Mouse (Mus musculus) neutrophil, adult 83 days (primary cell): Measurements from ENCODE around the gene Cbwd1. TPM values are rescaled to one million over a fixed set of nuclear protein-coding genes. Genes with fewer than 3 reads are reported as not detected.

ENCODE experiments used
- total RNA-seq, 2 experiments: library from RNA; stranded (reverse); gene quantifications; one replicate each; pipeline ENCODE4 v1.2.4; 2023

The Cbwd1 gene
- 1 to 10 TPM; 4.2 to 4.5 TPM for total RNA-seq

GRCm38 (mm10) chr19:24961172-24961962 lies at the start of gene Cbwd1:
Gene Cbwd1, minus strand, starts transcription at chr19:24961610.

GRCm38 (mm10) chr19:24999201-24999886 lies 37.9 kb upstream of the Cbwd1 start, which contains the start of gene Dock8:
Gene Dock8, plus strand, starts transcription at chr19:24999534.

GRCm38 (mm10) chr19:24900581-24901220 lies 60.7 kb downstream of the Cbwd1 start, which contains the start of gene Foxd4:
Gene Foxd4, minus strand, starts transcription at chr19:24901197.

GRCm38 (mm10) chr19:24875129-24875870 lies 86.1 kb downstream of the Cbwd1 start, which contains the start of gene Gm10053:
Gene Gm10053, plus strand, starts transcription at chr19:24875686.

Other genes with a start within 250 kb of the Cbwd1 start
- gene Pgm5, start 99.8 kb downstream of the Cbwd1 start, total RNA-seq = not detected
- 10 to 100 TPM; 46.7 to 51.2 TPM for gene Gm10053, start 85.9 kb downstream of the Cbwd1 start, total RNA-seq
- 1 to 10 TPM; 2.8 to 3.4 TPM for gene Foxd4, start 60.4 kb downstream of the Cbwd1 start, total RNA-seq
- 100 to 1,000 TPM; 338 to 367 TPM for gene Dock8, start 37.9 kb upstream of the Cbwd1 start, total RNA-seq